Mouse (Mus musculus): Measurements from ENCODE around the gene Sfi1. TPM values are rescaled to one million over a fixed set of nuclear protein-coding genes. Genes with fewer than 3 reads are reported as not detected.

Sfi1 gene
- polyA plus RNA-seq (2014; fragmentation: Nextera tagmentation; extraction: Ambion mirVana), result 8.6 and 10.9 TPM in 2 replicates

DNA sequence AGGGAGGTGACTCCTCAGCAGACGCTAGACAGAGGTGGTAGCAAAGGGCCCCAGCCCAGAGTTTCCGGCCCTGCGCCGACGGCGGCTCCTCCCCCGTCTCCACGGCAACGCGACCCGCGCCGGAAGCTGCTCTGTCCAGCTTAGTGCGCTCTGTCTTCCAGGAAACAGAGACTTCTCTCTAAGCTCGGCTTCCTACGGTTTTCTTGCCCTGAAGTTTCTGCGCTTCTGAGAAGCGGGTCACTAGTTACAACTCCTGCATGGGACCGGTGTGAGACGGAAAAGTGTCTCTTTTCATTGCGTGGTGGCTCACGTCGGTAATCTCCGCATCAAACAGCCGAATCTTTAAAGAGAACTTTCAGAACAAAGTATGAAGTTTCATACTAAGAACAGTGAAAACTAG is at the start of gene Sfi1:
Sfi1 (minus strand) TSS at position 101 of the 400 bp plus-strand sequence.
- H3K4me1 ChIP-seq (replicated peaks; ENCODE audit: control insufficient read depth, insufficient read depth, low read length), result no peaks in the 10 kb centered on the region
- ATAC-seq (replicated peaks; ENCODE audit: low FRiP score) (no peak), DNase-seq (ENCODE audit: low spot score) (no peak)
- H3K4me3 ChIP-seq (ENCODE audit: low read depth, low read length), result no peak within 1 kb of the TSS
- H3K9me3 ChIP-seq (ENCODE audit: control insufficient read depth, low read length), result no peaks in the 10 kb centered on the region
- H3K27ac ChIP-seq (ENCODE audit: low read depth, low read length), result no peak within 1 kb of the TSS
- H3K36me3 ChIP-seq (ENCODE audit: control insufficient read depth, insufficient read depth, low read length), result no peaks in the 10 kb centered on the region
- WGBS, result 83% methylated on average over 25 of the region's 25 CpGs
- H3K27me3 ChIP-seq (replicated peaks; ENCODE audit: control insufficient read depth, insufficient read depth, low read length), result no peaks in the 10 kb centered on the region
- no peak within 1 kb of the TSS for H3K4me2 ChIP-seq
- H3K9ac ChIP-seq (ENCODE audit: low read depth, low read length), result no peak within 1 kb of the TSS

DNA sequence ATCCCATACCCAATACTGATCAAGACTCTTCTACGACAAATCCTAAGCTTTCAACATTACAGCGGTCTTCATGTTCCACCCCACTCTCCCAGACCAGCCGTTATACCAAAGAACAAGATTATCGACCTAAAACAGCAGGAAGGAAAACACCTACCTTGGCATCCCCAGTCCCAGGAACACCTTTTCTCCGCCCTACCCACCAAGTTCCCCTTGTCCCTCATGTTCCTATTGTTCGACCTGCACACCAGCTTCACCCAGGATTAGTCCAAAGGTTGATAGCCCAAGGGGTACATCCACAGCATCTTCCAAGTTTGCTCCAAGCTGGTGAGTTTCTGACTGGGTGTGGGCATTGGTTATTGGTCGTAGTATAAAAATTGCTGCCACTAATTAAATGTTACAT is 49.1 kb upstream of the Sfi1 start:
- Histone ChIP-seq H3K9me3 (ENCODE audit: control insufficient read depth, low read length) (no peaks in the 10 kb centered on the region; the same call in 1 of the 2 replicates), H3K27me3 (replicated peaks; ENCODE audit: control insufficient read depth, insufficient read depth, low read length) (no peaks in the 10 kb centered on the region), H3K36me3 (ENCODE audit: control insufficient read depth, insufficient read depth, low read length) (peaks cover 71% of the 10 kb centered on the region), H3K27ac (ENCODE audit: low read depth, low read length) (no peak overlapping the region), H3K4me1 (replicated peaks; ENCODE audit: control insufficient read depth, insufficient read depth, low read length) (no peaks in the 10 kb centered on the region), H3K4me2 (no peak overlapping the region), H3K4me3 (ENCODE audit: low read depth, low read length) (no peak overlapping the region), H3K9ac (ENCODE audit: low read depth, low read length) (no peak overlapping the region)
- DNase-seq (ENCODE audit: low spot score) (no peak), ATAC-seq (replicated peaks; ENCODE audit: low FRiP score) (no peak)
- 89% methylated on average over 7 of the region's 7 CpGs for WGBS

DNA sequence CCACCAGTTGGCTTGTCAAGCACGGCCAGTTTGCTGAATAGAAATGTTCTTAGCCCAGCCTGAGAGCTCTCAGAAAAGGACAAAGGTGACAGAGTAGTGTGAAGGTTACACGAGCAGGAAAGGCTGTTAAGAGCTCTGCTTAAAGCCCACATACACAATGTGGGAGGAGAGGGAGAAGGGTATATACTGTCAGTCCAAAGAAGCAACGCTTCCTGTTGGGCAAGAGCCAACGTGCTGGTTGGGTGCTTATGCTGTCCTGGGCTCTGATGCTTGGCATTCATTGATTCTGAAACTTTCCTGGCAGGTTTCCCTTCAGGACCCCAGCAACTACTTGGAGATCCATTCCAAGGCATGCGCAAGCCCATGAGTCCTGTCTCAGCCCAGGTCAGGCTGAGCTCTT is 42.0 kb upstream of the Sfi1 start:
- Histone ChIP-seq H3K27ac (ENCODE audit: low read depth, low read length) (no peak overlapping the region), H3K4me3 (ENCODE audit: low read depth, low read length) (no peak overlapping the region), H3K9ac (ENCODE audit: low read depth, low read length) (no peak overlapping the region), H3K4me2 (no peak overlapping the region), H3K36me3 (ENCODE audit: control insufficient read depth, insufficient read depth, low read length) (peaks cover 67% of the 10 kb centered on the region), H3K9me3 (ENCODE audit: control insufficient read depth, low read length) (no peaks in the 10 kb centered on the region), H3K4me1 (replicated peaks; ENCODE audit: control insufficient read depth, insufficient read depth, low read length) (no peaks in the 10 kb centered on the region), H3K27me3 (replicated peaks; ENCODE audit: control insufficient read depth, insufficient read depth, low read length) (no peaks in the 10 kb centered on the region)
- DNase-seq (ENCODE audit: low spot score), result no peak
- ATAC-seq (replicated peaks; ENCODE audit: low FRiP score), result no peak
- 84% methylated on average over 5 of the region's 5 CpGs for WGBS

DNA sequence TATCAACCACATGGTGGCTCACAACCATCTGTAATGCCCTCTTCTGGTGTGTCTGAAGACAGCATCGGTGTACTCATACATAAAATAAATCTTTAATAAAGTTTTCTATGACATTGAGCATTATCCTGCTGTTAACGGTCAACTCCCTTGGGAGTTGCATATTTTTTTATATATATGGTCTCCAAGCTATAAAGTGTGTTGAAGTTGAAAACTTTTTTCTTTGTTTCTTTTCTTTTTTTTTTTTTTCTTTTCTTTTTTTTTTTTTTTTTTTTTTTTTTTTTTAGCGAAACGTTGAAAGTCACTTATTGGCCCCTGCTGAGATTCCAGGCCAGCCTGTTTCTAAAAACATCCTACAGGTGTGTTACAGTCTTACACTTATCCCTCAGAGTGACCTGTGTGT is 40.4 kb upstream of the Sfi1 start:
- DNase-seq (ENCODE audit: low spot score), result no peak
- ATAC-seq (replicated peaks; ENCODE audit: low FRiP score), result no peak
- no peak overlapping the region for H3K27ac ChIP-seq (ENCODE audit: low read depth, low read length)
- H3K4me1 ChIP-seq (replicated peaks; ENCODE audit: control insufficient read depth, insufficient read depth, low read length), result no peaks in the 10 kb centered on the region
- peaks cover 65% of the 10 kb centered on the region for H3K36me3 ChIP-seq (ENCODE audit: control insufficient read depth, insufficient read depth, low read length)
- no peak overlapping the region for H3K4me3 ChIP-seq (ENCODE audit: low read depth, low read length)
- no peak overlapping the region for H3K4me2 ChIP-seq
- no peaks in the 10 kb centered on the region for H3K9me3 ChIP-seq (ENCODE audit: control insufficient read depth, low read length)
- H3K27me3 ChIP-seq (replicated peaks; ENCODE audit: control insufficient read depth, insufficient read depth, low read length), result no peaks in the 10 kb centered on the region
- WGBS, result 89% methylated on average over 4 of the region's 4 CpGs
- H3K9ac ChIP-seq (ENCODE audit: low read depth, low read length), result no peak overlapping the region

DNA sequence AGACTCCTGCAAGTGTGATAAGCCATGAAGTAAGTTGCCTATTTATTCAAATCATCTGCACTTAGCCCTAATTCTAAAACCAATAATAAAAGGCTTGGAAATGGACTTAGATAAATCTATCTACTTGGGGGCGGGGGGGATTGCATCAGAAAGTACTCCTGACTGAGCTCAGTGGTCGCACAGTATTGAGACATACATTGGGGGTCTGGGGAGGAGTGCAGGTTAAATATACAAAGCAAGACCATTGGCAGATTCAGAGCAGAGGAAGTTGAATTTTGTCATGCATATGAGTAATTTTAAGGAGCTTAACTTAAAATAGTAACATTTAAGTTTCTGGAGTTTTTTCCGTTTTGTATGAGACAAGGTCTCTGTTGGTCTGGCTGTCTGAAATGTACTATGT is 39.0 kb upstream of the Sfi1 start:
- ATAC-seq (replicated peaks; ENCODE audit: low FRiP score), result no peak

DNA sequence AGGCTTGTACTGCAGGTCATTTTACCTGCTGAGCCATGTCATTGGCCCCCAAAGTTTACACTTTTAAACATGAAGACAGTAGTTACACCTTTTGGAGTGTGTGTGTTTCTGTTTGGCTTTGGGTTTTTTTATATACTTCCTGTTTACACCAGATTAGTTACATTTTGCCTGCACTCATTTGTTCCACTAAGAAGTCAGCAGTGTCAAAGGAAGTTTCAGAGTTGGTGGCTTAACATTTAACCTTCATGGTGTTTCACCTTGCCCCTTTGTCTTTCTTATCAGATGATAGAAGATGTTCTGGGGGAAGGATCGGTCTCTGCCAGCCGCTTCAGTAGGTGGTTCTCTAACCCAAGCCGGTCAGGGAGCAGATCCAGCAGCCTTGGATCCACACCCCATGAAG is 33.9 kb upstream of the Sfi1 start:
- Histone ChIP-seq H3K9me3 (ENCODE audit: control insufficient read depth, low read length) (no peaks in the 10 kb centered on the region), H3K27ac (ENCODE audit: low read depth, low read length) (no peak overlapping the region), H3K9ac (ENCODE audit: low read depth, low read length) (no peak overlapping the region), H3K4me2 (no peak overlapping the region), H3K4me3 (ENCODE audit: low read depth, low read length) (no peak overlapping the region), H3K27me3 (replicated peaks; ENCODE audit: control insufficient read depth, insufficient read depth, low read length) (no peaks in the 10 kb centered on the region), H3K36me3 (ENCODE audit: control insufficient read depth, insufficient read depth, low read length) (peaks cover 64% of the 10 kb centered on the region), H3K4me1 (replicated peaks; ENCODE audit: control insufficient read depth, insufficient read depth, low read length) (no peaks in the 10 kb centered on the region)
- no peak for ATAC-seq (replicated peaks; ENCODE audit: low FRiP score)
- WGBS, result 92% methylated on average over 3 of the region's 3 CpGs
- no peak for DNase-seq (ENCODE audit: low spot score)

More for the DNA sequence above, 39.0 kb upstream of the Sfi1 start:
- peaks cover 57% of the 10 kb centered on the region for H3K36me3 ChIP-seq (ENCODE audit: control insufficient read depth, insufficient read depth, low read length)
- H3K9me3 ChIP-seq (ENCODE audit: control insufficient read depth, low read length), result no peaks in the 10 kb centered on the region
- H3K9ac ChIP-seq (ENCODE audit: low read depth, low read length), result no peak overlapping the region
- no peaks in the 10 kb centered on the region for H3K4me1 ChIP-seq (replicated peaks; ENCODE audit: control insufficient read depth, insufficient read depth, low read length)
- WGBS, result 89% methylated on average over 3 of the region's 3 CpGs
- DNase-seq (ENCODE audit: low spot score), result no peak
- no peak overlapping the region for H3K4me3 ChIP-seq (ENCODE audit: low read depth, low read length)
- no peaks in the 10 kb centered on the region for H3K27me3 ChIP-seq (replicated peaks; ENCODE audit: control insufficient read depth, insufficient read depth, low read length)
- H3K4me2 ChIP-seq, result no peak overlapping the region
- no peak overlapping the region for H3K27ac ChIP-seq (ENCODE audit: low read depth, low read length)

DNA sequence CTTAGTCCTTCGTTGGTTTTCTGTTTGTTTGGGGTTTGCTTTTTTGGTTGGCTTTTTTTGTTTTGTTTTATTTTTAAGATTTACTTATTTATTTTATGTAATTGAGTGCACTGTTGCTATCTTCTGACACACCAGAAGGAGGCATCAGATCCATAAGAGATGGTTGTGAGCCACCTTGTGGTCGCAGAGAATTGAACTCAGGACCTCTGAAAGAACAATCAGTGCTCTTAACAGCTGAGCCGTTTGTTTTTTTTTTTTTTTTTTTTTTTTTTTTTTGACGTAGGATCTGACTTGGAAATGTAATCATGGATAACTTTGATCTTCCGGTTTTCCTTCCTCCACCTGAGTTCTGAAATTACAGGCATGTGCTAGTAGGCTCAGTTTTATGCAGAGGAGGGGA is 29.8 kb upstream of the Sfi1 start:
- no peak overlapping the region for H3K9ac ChIP-seq (ENCODE audit: low read depth, low read length)
- DNase-seq (ENCODE audit: low spot score) (no peak), ATAC-seq (replicated peaks; ENCODE audit: low FRiP score) (no peak)
- no peaks in the 10 kb centered on the region for H3K27me3 ChIP-seq (replicated peaks; ENCODE audit: control insufficient read depth, insufficient read depth, low read length)
- no peaks in the 10 kb centered on the region for H3K4me1 ChIP-seq (replicated peaks; ENCODE audit: control insufficient read depth, insufficient read depth, low read length)
- H3K36me3 ChIP-seq (ENCODE audit: control insufficient read depth, insufficient read depth, low read length), result peaks cover 55% of the 10 kb centered on the region
- 75% methylated on average over 5 of the region's 5 CpGs for WGBS
- H3K27ac ChIP-seq (ENCODE audit: low read depth, low read length), result no peak overlapping the region
- H3K4me3 ChIP-seq (ENCODE audit: low read depth, low read length), result no peak overlapping the region
- H3K4me2 ChIP-seq, result no peak overlapping the region
- H3K9me3 ChIP-seq (ENCODE audit: control insufficient read depth, low read length), result no peaks in the 10 kb centered on the region

DNA sequence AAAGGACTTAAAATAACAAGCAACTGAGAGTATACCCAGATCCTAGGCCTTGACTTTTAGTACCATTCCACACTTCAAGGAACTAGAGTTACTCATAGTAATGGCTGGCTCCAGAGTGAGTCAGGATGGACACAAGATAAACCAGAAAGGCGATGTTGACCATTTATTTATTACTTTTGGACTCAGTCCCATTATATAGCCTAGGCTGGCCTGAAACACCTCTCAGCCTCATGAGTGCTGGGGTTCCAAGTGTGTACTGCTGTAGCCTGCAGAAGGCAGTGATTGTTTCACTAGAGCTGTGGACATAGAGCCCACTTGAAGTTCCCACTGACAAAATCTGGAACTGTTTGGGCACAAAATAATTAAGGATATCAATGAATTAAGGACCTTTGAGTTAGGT is 19.3 kb upstream of the Sfi1 start:
- Histone ChIP-seq H3K27ac (ENCODE audit: low read depth, low read length) (no peak overlapping the region), H3K4me1 (replicated peaks; ENCODE audit: control insufficient read depth, insufficient read depth, low read length) (no peaks in the 10 kb centered on the region), H3K9ac (ENCODE audit: low read depth, low read length) (no peak overlapping the region), H3K36me3 (ENCODE audit: control insufficient read depth, insufficient read depth, low read length) (peaks cover 41% of the 10 kb centered on the region), H3K9me3 (ENCODE audit: control insufficient read depth, low read length) (no peaks in the 10 kb centered on the region), H3K4me3 (ENCODE audit: low read depth, low read length) (no peak overlapping the region), H3K4me2 (no peak overlapping the region), H3K27me3 (replicated peaks; ENCODE audit: control insufficient read depth, insufficient read depth, low read length) (no peaks in the 10 kb centered on the region)
- DNase-seq (ENCODE audit: low spot score) (no peak), ATAC-seq (replicated peaks; ENCODE audit: low FRiP score) (no peak)
- WGBS, result 90% methylated on average over 1 of the region's 1 CpGs

DNA sequence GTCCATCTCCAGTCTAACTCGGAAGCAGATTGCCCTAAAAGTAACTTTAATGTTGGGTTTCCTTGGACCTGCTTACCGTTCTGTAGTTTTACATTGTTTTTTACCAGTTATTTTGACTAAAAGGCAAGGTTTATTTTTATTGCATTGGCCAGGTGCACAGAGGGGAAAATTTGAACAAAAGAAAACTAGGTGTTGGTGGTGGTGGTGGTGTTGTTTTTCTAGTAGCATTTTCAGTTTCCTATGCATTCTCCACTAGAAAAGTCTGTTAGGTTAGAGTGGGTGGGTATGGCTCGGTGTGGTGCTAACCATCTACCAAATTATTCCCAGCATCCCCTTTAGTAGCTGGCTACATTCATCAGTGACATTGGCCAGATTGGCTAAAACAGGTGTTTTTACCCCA is 13.5 kb upstream of the Sfi1 start:
- WGBS, result 89% methylated on average over 3 of the region's 3 CpGs
- no peak for ATAC-seq (replicated peaks; ENCODE audit: low FRiP score)
- H3K9me3 ChIP-seq (ENCODE audit: control insufficient read depth, low read length), result no peaks in the 10 kb centered on the region
- no peak overlapping the region for H3K4me2 ChIP-seq
- no peak overlapping the region for H3K9ac ChIP-seq (ENCODE audit: low read depth, low read length)
- peaks cover 5% of the 10 kb centered on the region; the same call in 1 of the 2 replicates for H3K4me1 ChIP-seq (replicated peaks; ENCODE audit: control insufficient read depth, insufficient read depth, low read length)
- DNase-seq (ENCODE audit: low spot score), result no peak
- no peak overlapping the region for H3K4me3 ChIP-seq (ENCODE audit: low read depth, low read length)
- no peaks in the 10 kb centered on the region for H3K27me3 ChIP-seq (replicated peaks; ENCODE audit: control insufficient read depth, insufficient read depth, low read length)
- no peak overlapping the region for H3K27ac ChIP-seq (ENCODE audit: low read depth, low read length)
- peaks cover 39% of the 10 kb centered on the region for H3K36me3 ChIP-seq (ENCODE audit: control insufficient read depth, insufficient read depth, low read length)

Measured in liver, embryonic 11.5 days (tissue).